Mouse (Mus musculus): ENCODE measurements at regions not wholly inside any gene's neighbourhood (a gene's known extent, or its start where the extent isn't known, plus 50 kb on each side); places are given as distances from the start of the nearest gene placed in this dataset.

GRCm38 (mm10) chr1:137750894-137751293 is 424.6 kb downstream of the Ptprc start:
- 0 out of 2 replicates have a peak, but pooled peaks cover 4% of the 10 kb centered on the region for H3K4me1 ChIP-seq (replicated peaks; ENCODE audit: control insufficient read depth, insufficient read depth, low read length)
- no peaks in the 10 kb centered on the region for H3K36me3 ChIP-seq (ENCODE audit: control insufficient read depth, insufficient read depth, low read length)
- H3K27ac ChIP-seq (ENCODE audit: control insufficient read depth, insufficient read depth, low read length): no peak overlapping the region
- 97% methylated on average over 5 of the region's 5 CpGs for WGBS
- no peak for TF ChIP-seq CTCF (IDR thresholded peaks at IDR 0.05; ENCODE audit: borderline replicate concordance, control insufficient read depth, extremely low read depth, insufficient read depth, low read length, poor library complexity)
- TF ChIP-seq POLR2A (IDR thresholded peaks at IDR 0.05; ENCODE audit: control insufficient read depth, extremely low read depth, insufficient read depth, low read length, poor library complexity): no peak
- no peak overlapping the region for H3K4me3 ChIP-seq (ENCODE audit: control insufficient read depth, insufficient read depth, low read length)
- no peak for DNase-seq
- no peaks in the 10 kb centered on the region for H3K27me3 ChIP-seq (ENCODE audit: control insufficient read depth, insufficient read depth, low read length)

- Histone ChIP-seq H3K27ac (ENCODE audit: control insufficient read depth, insufficient read depth, low read length) (no peak overlapping the region), H3K36me3 (ENCODE audit: control insufficient read depth, insufficient read depth, low read length) (no peaks in the 10 kb centered on the region), H3K27me3 (ENCODE audit: control insufficient read depth, insufficient read depth, low read length) (no peaks in the 10 kb centered on the region), H3K4me3 (ENCODE audit: control insufficient read depth, insufficient read depth, low read length) (no peak overlapping the region), H3K4me1 (replicated peaks; ENCODE audit: control insufficient read depth, insufficient read depth, low read length) (no peaks in the 10 kb centered on the region)
- TF ChIP-seq CTCF (IDR thresholded peaks at IDR 0.05; ENCODE audit: borderline replicate concordance, control insufficient read depth, extremely low read depth, insufficient read depth, low read length, poor library complexity): no peak
- no peak for TF ChIP-seq POLR2A (IDR thresholded peaks at IDR 0.05; ENCODE audit: control insufficient read depth, extremely low read depth, insufficient read depth, low read length, poor library complexity)
- WGBS: 96% methylated on average over 2 of the region's 2 CpGs
- DNase-seq: no peak
These were observed 429.4 kb downstream of the Ptprc start for GRCm38 (mm10) chr1:137746129-137746528.

- no peaks in the 10 kb centered on the region for H3K36me3 ChIP-seq (ENCODE audit: control insufficient read depth, insufficient read depth, low read length)
- TF ChIP-seq CTCF (IDR thresholded peaks at IDR 0.05; ENCODE audit: borderline replicate concordance, control insufficient read depth, extremely low read depth, insufficient read depth, low read length, poor library complexity) (no peak), POLR2A (IDR thresholded peaks at IDR 0.05; ENCODE audit: control insufficient read depth, extremely low read depth, insufficient read depth, low read length, poor library complexity) (no peak)
- H3K4me3 ChIP-seq (ENCODE audit: control insufficient read depth, insufficient read depth, low read length): no peak overlapping the region
- WGBS: 9% methylated on average over 1 of the region's 1 CpGs
- DNase-seq: no peak
- no peak overlapping the region for H3K27ac ChIP-seq (ENCODE audit: control insufficient read depth, insufficient read depth, low read length)
- peaks cover 8% of the 10 kb centered on the region for H3K4me1 ChIP-seq (replicated peaks; ENCODE audit: control insufficient read depth, insufficient read depth, low read length)
- H3K27me3 ChIP-seq (ENCODE audit: control insufficient read depth, insufficient read depth, low read length): no peaks in the 10 kb centered on the region
These were observed 437.2 kb downstream of the Ptprc start for GRCm38 (mm10) chr1:137738157-137738851.

GRCm38 (mm10) chr1:137703882-137704281 is 471.6 kb downstream of the Ptprc start:
- WGBS: 92% methylated on average over 3 of the region's 3 CpGs
- TF ChIP-seq POLR2A (IDR thresholded peaks at IDR 0.05; ENCODE audit: control insufficient read depth, extremely low read depth, insufficient read depth, low read length, poor library complexity) (no peak), CTCF (IDR thresholded peaks at IDR 0.05; ENCODE audit: borderline replicate concordance, control insufficient read depth, extremely low read depth, insufficient read depth, low read length, poor library complexity) (no peak)
- no peaks in the 10 kb centered on the region; the same call in 1 of the 2 replicates for H3K4me1 ChIP-seq (replicated peaks; ENCODE audit: control insufficient read depth, insufficient read depth, low read length)
- H3K27ac ChIP-seq (ENCODE audit: control insufficient read depth, insufficient read depth, low read length): no peak overlapping the region
- no peak for DNase-seq
- no peaks in the 10 kb centered on the region for H3K36me3 ChIP-seq (ENCODE audit: control insufficient read depth, insufficient read depth, low read length)
- H3K27me3 ChIP-seq (ENCODE audit: control insufficient read depth, insufficient read depth, low read length): no peaks in the 10 kb centered on the region
- H3K4me3 ChIP-seq (ENCODE audit: control insufficient read depth, insufficient read depth, low read length): no peak overlapping the region

- DNase-seq: no peak
- 96% methylated on average over 4 of the region's 4 CpGs for WGBS
- TF ChIP-seq CTCF (IDR thresholded peaks at IDR 0.05; ENCODE audit: borderline replicate concordance, control insufficient read depth, extremely low read depth, insufficient read depth, low read length, poor library complexity): no peak
- TF ChIP-seq POLR2A (IDR thresholded peaks at IDR 0.05; ENCODE audit: control insufficient read depth, extremely low read depth, insufficient read depth, low read length, poor library complexity): no peak
These were observed 476.6 kb downstream of the Ptprc start for GRCm38 (mm10) chr1:137698876-137699275.

GRCm38 (mm10) chr1:137697289-137697688 is 478.2 kb downstream of the Ptprc start:
- no peaks in the 10 kb centered on the region; the same call in 1 of the 2 replicates for H3K4me1 ChIP-seq (replicated peaks; ENCODE audit: control insufficient read depth, insufficient read depth, low read length)
- H3K27ac ChIP-seq (ENCODE audit: control insufficient read depth, insufficient read depth, low read length): no peak overlapping the region
- no peaks in the 10 kb centered on the region for H3K27me3 ChIP-seq (ENCODE audit: control insufficient read depth, insufficient read depth, low read length)
- 96% methylated on average over 5 of the region's 5 CpGs for WGBS
- no peak for DNase-seq
- no peak overlapping the region for H3K4me3 ChIP-seq (ENCODE audit: control insufficient read depth, insufficient read depth, low read length)
- no peaks in the 10 kb centered on the region for H3K36me3 ChIP-seq (ENCODE audit: control insufficient read depth, insufficient read depth, low read length)
- TF ChIP-seq POLR2A (IDR thresholded peaks at IDR 0.05; ENCODE audit: control insufficient read depth, extremely low read depth, insufficient read depth, low read length, poor library complexity) (no peak), CTCF (IDR thresholded peaks at IDR 0.05; ENCODE audit: borderline replicate concordance, control insufficient read depth, extremely low read depth, insufficient read depth, low read length, poor library complexity) (no peak)

More at GRCm38 (mm10) chr1:137698876-137699275, 476.6 kb downstream of the Ptprc start:
- H3K4me3 ChIP-seq (ENCODE audit: control insufficient read depth, insufficient read depth, low read length): no peak overlapping the region
- no peaks in the 10 kb centered on the region for H3K27me3 ChIP-seq (ENCODE audit: control insufficient read depth, insufficient read depth, low read length)
- no peaks in the 10 kb centered on the region; the same call in 1 of the 2 replicates for H3K4me1 ChIP-seq (replicated peaks; ENCODE audit: control insufficient read depth, insufficient read depth, low read length)
- H3K27ac ChIP-seq (ENCODE audit: control insufficient read depth, insufficient read depth, low read length): no peak overlapping the region
- no peaks in the 10 kb centered on the region for H3K36me3 ChIP-seq (ENCODE audit: control insufficient read depth, insufficient read depth, low read length)

Measured in thymus, adult 2 months (tissue).